Mouse (Mus musculus) small intestine, adult 2 months (tissue): ENCODE data around the gene Fstl1. TPM values are rescaled to one million over a fixed set of nuclear protein-coding genes. Genes with fewer than 3 reads are reported as not detected.

Experiments
- H3K27ac ChIP-seq: fragments of 200-500 bp; 2 replicates; pipeline ENCODE4 v1.5.1; 2012; ENCODE audit warnings: low read depth, low read length, control low read depth, inconsistent platforms; ENCODE audit not compliant: insufficient read depth
- H3K27me3 ChIP-seq: fragments of 200-500 bp; 2 replicates; pipeline ENCODE4 v1.6.1; 2012; ENCODE audit warnings: mild to moderate bottlenecking, moderate library complexity, low read length, inconsistent platforms; ENCODE audit not compliant: control insufficient read depth, insufficient read depth
- H3K36me3 ChIP-seq: fragments of 200-500 bp; 2 replicates; pipeline ENCODE4 v1.6.1; 2012; ENCODE audit warnings: mild to moderate bottlenecking, low read length, control low read depth, inconsistent platforms; ENCODE audit not compliant: control insufficient read depth, insufficient read depth
- H3K4me1 ChIP-seq: fragments of 200-500 bp; 2 replicates; pipeline ENCODE4 v1.6.1; 2012; ENCODE audit warnings: low read length, inconsistent platforms, mixed read lengths; ENCODE audit not compliant: control insufficient read depth, insufficient read depth, insufficient read length
- H3K4me3 ChIP-seq: fragments of 200-500 bp; 2 replicates; pipeline ENCODE4 v1.5.1; 2012; ENCODE audit warnings: low read depth, mild to moderate bottlenecking, control low read depth, inconsistent platforms, low read length, moderate library complexity
- CTCF ChIP-seq: fragments of 200-500 bp; IDR thresholded peaks from 2 replicates; pipeline ENCODE4 v1.5.1; 2012; ENCODE audit warnings: low read depth, mild to moderate bottlenecking, control low read depth, inconsistent platforms, low read length, moderate library complexity, mixed read lengths; ENCODE audit not compliant: insufficient replicate concordance, insufficient read length; ENCODE audit errors: extremely low read depth
- POLR2A ChIP-seq: fragments of 200-500 bp; IDR thresholded peaks from 2 replicates; pipeline ENCODE4 v1.6.1; 2012; ENCODE audit warnings: low read depth, mild to moderate bottlenecking, control low read depth, inconsistent platforms, low read length, moderate library complexity
- WGBS: fragments of 180-500 bp; shearing (Covaris S2); methylation state at CpG from one replicate; pipeline ENCODE4 v1.1.7; 2018; 5-methylcytosine and 5-hydroxymethylcytosine counted together
- polyA plus RNA-seq: library from polyadenylated mRNA; depleted of rRNA; stranded (reverse); fragments of >200 nt; gene quantifications from 2 replicates; pipeline ENCODE4 v1.2.3, GENCODE M21; 2012

Gene Fstl1
- polyA plus RNA-seq, 1 experiment = 5.4 TPM

- no peak for TF ChIP-seq CTCF
- no peak for TF ChIP-seq POLR2A
- 25% methylated on average over 7 of the region's 7 CpGs for WGBS
- H3K4me3 ChIP-seq = no peak overlapping the region
- H3K27ac ChIP-seq = no peak overlapping the region
- H3K36me3 ChIP-seq = no peaks in the 10 kb centered on the region
- H3K4me1 ChIP-seq = no peaks in the 10 kb centered on the region; the same call in 1 of the 2 replicates
- no peaks in the 10 kb centered on the region; the same call in 1 of the 2 replicates for H3K27me3 ChIP-seq
Observed at GRCm38 (mm10) chr16:37845202-37845925, 68.7 kb downstream of the Fstl1 start.

GRCm38 (mm10) chr16:37847081-37847480, 70.4 kb downstream of the Fstl1 start:
- Histone ChIP-seq H3K4me3 (no peak overlapping the region), H3K27me3 (no peaks in the 10 kb centered on the region; the same call in 1 of the 2 replicates), H3K4me1 (no peaks in the 10 kb centered on the region; the same call in 1 of the 2 replicates), H3K36me3 (no peaks in the 10 kb centered on the region), H3K27ac (0 out of 2 replicates have a peak overlapping the region, but pooled peaks have one; percentile 28)
- no peak for TF ChIP-seq CTCF
- no peak for TF ChIP-seq POLR2A
- WGBS = 91% methylated on average over 3 of the region's 3 CpGs

- WGBS = 63% methylated on average over 5 of the region's 5 CpGs
- Histone ChIP-seq H3K27ac (no peak overlapping the region), H3K27me3 (no peaks in the 10 kb centered on the region; the same call in 1 of the 2 replicates), H3K4me1 (no peaks in the 10 kb centered on the region), H3K36me3 (no peaks in the 10 kb centered on the region), H3K4me3 (no peak overlapping the region)
- TF ChIP-seq POLR2A (no peak), CTCF (no peak)
Observed at GRCm38 (mm10) chr16:37851366-37851765, 74.7 kb downstream of the Fstl1 start.

GRCm38 (mm10) chr16:37853279-37853678, 76.6 kb downstream of the Fstl1 start:
- WGBS = 76% methylated on average over 9 of the region's 9 CpGs
- TF ChIP-seq POLR2A (no peak), CTCF (no peak)
- Histone ChIP-seq H3K27me3 (no peaks in the 10 kb centered on the region; the same call in 1 of the 2 replicates), H3K4me3 (no peak overlapping the region), H3K4me1 (no peaks in the 10 kb centered on the region), H3K27ac (no peak overlapping the region), H3K36me3 (no peaks in the 10 kb centered on the region)

GRCm38 (mm10) chr16:37854054-37854453, 77.4 kb downstream of the Fstl1 start:
- 86% methylated on average over 14 of the region's 14 CpGs for WGBS
- no peak overlapping the region for H3K4me3 ChIP-seq
- TF ChIP-seq POLR2A = no peak
- TF ChIP-seq CTCF = no peak
- H3K27ac ChIP-seq = no peak overlapping the region
- no peaks in the 10 kb centered on the region; the same call in 1 of the 2 replicates for H3K27me3 ChIP-seq
- no peaks in the 10 kb centered on the region for H3K4me1 ChIP-seq
- H3K36me3 ChIP-seq = no peaks in the 10 kb centered on the region

GRCm38 (mm10) chr16:37854593-37854992, 77.9 kb downstream of the Fstl1 start:
- no peak overlapping the region for H3K4me3 ChIP-seq
- 59% methylated on average over 5 of the region's 5 CpGs for WGBS
- H3K27ac ChIP-seq = no peak overlapping the region
- H3K4me1 ChIP-seq = no peaks in the 10 kb centered on the region
- H3K27me3 ChIP-seq = no peaks in the 10 kb centered on the region; the same call in 1 of the 2 replicates
- TF ChIP-seq CTCF (no peak), POLR2A (no peak)
- no peaks in the 10 kb centered on the region for H3K36me3 ChIP-seq

GRCm38 (mm10) chr16:37855583-37855982, 78.9 kb downstream of the Fstl1 start:
- TF ChIP-seq POLR2A (no peak), CTCF (no peak)
- no peaks in the 10 kb centered on the region for H3K27me3 ChIP-seq
- 77% methylated on average over 8 of the region's 8 CpGs for WGBS
- H3K27ac ChIP-seq = no peak overlapping the region
- H3K4me1 ChIP-seq = no peaks in the 10 kb centered on the region
- H3K4me3 ChIP-seq = no peak overlapping the region
- H3K36me3 ChIP-seq = no peaks in the 10 kb centered on the region
